Mouse (Mus musculus) thymus, postnatal 0 days (tissue): ENCODE measurements around the gene Wnt7b. TPM values are rescaled to one million over a fixed set of nuclear protein-coding genes. Genes with fewer than 3 reads are reported as not detected.

ENCODE experiments used
- DNase-seq: peaks from one replicate; pipeline ENCODE4 v3.0.0-alpha.2; 2015; ENCODE audit warnings: low spot score
- polyA plus RNA-seq: library from polyadenylated mRNA; unstranded; fragments of >200 nt; fragmentation: Nextera tagmentation; extraction: Ambion mirVana; gene quantifications from 2 replicates; pipeline ENCODE4 v1.2.1, GENCODE M21; 2015

Gene Wnt7b
- polyA plus RNA-seq = 0.73 and 1.3 TPM in 2 replicates

DNA sequence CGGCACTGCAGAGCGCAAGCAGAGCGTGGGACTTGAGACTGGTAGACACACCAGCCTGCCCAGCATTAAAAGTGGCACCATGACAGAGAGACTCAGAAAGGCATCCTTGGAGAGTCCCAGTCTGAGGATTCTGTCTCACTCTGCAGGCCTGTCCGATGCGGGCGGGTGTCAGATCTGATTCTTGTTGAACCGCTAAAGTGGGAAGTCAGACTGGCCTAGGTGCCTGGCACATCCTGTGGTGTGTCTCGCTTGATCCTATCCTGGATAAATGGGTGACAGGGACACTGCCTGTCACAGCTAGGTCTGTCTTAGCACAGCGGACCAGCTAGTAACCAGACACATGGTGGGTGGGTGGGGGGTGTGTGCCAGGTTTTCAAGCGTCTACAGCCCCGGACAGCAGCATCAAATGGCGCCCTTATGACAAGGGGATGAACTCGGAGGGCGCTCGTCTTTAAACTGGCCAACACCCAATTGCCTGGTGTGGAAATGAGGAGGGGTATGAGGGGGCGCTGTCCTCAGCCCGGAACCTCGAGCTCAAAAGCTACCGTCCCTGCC is at the start of gene Wnt7b:
Wnt7b (minus strand) TSS at position 118 of the 555 bp plus-strand sequence.
- no peak for DNase-seq

DNA sequence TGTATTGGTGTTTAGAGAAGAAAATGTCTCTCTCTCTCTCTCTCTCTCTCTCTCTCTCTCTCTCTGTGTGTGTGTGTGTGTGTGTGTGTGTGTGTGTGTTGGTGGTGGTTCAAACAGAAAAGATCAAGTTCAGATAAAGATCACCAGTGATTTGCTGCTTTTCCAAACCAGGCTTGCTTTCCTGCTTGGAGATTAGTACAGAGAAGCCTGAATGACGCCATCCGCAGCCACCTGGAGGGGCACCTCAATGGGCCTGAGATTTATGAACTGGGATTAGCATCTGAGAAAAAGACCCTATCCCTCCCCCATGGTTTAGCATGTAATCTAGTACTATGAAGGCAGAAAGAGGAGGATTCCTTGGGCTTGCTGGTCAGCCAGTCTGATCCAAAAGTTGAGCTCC is 49.3 kb upstream of the Wnt7b start:
- DNase-seq = no peak

DNA sequence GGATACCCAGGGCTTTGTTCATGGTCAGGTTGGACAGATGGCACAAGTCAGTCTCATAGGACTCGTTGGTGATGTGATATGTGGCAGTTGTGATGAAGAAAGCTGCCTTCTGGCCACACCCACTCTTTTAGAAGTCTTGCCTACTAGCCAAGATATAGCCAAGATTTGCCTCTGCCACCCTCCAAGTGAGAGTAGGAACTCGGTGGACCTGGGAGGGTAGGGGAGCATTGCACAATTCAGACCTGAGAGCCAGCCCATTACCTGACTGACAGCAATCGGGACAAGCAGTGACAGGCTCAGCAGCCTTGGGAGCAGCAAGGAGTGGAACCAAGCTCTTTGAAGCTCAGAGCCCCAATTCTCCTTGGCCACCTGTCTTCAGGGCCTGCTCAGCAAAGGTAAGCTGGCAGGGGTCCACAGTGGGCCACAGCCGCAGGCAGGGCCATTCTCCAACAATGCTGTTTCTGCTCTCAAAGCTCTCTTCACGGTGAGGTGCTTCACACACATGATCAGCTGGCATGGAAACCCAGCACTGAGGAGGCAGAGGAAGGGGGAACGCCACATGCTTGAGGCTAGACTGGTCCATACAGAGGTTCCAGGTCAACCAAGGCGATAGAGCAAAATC is 47.8 kb upstream of the Wnt7b start:
- no peak for DNase-seq

DNA sequence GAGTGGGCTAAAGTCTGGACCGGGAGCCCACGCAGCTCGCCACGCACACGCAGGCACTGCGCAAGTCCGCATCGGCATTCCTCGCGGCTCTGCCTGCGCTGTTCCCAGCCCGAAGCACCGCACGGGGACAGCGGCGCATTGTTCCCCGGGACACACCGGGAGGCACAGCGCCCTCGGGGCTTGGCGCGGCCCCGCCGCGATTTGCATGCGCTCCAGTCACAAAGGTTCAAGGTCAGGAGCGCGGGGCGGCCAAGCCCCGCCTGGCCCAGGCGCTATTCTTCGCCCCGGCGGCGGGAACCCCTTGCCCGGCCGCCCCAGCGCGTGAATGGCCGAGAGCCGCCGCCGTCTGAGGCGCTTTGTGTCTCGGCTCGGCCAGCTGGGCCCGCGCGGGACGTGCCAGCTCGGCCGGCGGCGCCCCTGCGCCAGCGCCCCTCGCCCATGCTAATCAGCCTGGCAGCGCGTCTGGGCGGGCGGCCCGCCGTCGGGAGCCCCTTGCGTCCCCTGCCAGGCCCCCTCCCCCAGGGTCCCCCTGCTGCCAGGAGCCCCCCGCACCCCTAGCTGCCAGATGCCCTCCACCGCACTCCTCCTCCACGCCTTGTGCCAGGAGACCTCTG is 43.5 kb upstream of the Wnt7b start:
- DNase-seq = no peak

DNA sequence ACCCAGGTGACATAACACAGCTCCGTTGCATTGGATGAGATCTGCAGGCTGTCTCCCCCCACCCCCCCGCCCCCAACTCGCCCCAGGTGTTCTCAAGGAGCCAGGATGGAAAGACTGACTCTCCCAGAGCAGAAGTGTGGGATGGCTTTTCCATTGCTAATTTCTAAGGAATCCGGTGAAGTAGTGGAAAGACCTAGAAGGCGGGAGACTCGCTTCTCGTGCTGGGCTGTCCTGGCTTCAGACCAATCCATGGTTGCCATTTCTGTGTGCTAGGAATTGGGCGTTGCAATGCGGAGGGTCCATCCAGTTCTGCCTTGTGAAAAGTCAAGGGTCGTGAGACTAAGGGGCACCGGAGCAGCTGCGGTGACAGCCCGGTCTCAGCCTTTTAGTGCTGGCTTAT is 39.9 kb upstream of the Wnt7b start:
- no peak for DNase-seq

DNA sequence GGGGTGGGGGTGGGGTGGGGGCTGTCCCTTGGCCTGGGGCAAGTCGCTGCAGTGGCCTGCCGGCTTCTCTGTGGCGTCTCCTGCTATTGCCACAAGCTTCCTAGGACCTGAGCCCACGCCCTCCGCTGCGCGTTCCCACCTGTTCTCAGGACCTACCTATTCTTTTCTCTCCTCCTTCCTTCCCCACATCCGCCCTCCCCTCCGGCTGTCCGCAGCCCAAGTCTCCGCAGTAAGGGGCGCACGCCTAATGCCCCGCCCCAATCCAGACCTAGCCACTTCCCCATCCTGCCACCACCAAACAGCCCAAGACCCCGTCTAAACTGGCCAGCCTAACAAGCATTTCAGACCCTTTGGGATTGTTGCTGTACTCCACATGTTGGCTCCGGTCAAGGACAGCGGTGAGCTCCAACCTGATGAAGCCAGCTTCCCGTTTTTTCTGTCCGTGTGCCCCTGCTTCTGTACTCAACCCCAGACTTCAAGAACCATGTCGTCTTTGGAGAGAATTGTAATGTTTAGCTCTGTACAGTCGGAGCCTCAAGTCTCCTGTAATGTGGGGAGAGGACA is 33.3 kb upstream of the Wnt7b start:
- no peak for DNase-seq

DNA sequence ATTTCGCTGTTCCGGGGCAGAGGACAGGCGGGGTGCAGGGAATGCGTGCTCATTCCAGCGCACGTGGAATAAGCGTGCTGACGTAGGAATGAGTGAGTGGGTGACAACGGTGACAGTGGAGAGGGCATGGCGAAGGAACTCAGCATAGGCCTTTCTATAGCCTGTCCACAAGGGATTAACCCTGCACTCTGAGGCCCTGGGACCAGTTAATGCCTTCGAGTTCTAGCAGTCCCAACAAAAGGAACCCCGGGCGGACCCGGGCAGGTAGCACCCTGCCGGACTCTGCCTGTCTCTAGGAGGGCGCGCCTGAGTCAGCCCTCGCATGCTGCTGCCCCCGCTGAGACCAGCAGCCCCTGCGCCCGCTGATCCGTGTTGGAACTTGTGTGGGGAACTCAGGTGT is 32.8 kb upstream of the Wnt7b start:
- DNase-seq = no peak

DNA sequence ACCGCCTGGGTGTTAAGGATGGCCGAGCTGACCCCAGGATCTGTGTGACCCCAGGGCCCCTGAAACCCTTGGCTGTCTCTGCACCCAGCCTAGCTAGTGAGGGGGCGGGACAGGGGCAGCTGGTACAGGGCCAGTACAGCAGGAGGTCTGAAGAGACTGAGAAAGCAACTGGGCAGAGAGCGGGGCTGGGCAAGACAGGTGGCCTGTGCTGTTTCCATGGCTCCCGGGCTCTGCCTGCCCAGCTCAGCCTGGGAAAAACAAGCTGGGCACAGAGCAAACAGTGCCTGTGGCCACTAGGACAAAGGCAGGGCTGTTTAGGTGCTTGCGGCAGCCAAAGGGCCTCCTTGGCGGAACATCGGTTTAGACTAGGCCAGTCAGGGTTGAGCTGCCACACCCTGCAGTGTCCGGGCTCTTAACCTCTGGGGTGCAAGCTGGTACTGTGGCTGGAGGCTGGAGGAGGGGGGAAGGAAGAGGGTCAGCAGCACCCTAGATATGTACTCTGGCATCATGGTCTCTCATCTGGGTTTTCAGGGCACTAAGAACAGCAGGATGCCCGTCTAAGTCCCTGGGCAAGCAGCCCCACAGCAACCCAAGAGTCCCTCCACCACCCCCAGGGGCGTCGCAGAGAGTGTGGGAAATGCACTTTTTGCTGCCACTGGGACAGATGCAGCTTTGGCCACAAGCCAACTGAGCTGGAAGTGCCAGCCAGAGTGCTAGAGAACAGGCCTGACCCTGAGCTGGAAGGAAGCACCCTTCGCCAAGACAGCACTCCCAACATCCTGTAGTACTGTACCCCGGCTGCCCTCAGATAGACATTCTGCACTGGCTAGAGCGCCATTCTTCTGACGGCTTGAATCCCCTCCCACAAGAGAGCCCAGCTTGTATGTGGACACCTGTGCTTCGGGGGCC is 31.3 kb upstream of the Wnt7b start:
- no peak for DNase-seq

DNA sequence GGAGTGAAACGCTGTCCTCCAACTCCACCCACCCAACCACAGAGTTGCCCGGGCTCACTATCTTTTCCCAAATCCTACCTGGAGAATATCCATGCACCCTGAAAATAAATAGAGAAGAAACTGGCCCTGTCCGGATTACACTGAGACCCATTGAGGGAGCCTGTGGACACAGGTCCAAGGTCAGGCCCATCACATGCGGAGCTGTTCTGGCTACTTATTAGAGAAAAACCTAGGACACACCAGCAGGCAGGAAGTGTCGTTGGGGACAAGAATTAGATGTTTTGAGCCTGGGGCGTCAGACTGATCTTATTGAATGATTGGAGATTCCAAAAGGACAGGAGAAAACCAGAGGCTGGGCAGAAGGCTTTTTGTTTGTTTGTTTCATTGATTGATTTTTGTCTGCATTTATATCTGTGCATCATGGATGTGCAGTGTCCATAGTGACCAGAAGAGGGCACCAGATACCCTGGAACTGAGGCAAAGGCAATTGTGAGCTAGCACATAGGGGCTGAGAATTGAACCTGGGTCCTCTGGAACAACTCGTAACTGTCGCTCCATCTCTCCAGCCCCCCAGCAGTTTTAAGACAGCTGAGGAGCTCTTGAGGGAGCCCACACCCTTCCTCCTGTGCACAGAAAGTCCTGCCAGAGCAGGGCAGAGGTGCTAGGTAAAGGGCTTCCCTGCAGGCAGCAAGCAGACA is 30.5 kb upstream of the Wnt7b start:
- peak; percentile 28 for DNase-seq

DNA sequence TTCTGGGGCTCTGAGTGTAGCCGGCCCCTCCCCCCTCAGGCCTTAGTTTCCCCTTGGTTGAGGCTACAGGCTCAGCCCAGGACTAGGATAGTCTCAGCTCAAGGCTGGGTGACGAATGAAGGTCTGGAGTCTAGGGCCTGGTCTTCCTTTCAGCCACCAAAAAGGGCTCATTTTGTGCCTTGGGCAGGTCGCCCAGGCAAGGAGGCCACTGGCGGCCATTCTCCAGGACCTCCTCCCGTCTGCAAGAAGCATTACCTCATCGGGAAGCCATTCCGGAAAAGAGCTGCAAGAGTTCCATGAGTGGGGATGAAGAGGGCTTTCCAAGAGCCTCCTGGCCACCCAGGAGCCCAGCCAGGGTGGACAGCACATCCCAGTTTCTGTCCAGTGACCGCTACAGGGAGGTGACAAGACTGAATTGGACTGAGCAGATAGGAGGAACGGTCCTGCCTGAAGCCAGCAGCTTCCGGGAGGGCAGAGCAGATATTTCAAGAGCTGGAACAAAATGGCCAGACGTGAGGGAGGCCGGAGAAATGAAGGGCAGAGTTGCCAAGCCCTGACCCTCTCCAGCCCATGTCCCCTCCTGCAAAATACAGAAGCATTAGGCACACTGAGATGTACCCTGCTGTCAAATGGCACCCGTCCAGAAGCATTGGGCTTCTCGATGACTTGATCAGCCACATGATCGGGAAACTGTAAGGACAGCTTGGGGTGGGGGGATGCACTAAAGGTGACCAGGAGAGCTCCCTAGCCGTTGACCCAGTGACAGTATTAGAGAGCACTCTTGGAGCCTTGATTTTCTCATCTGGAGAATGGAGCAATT is 29.6 kb upstream of the Wnt7b start:
- no peak for DNase-seq

DNA sequence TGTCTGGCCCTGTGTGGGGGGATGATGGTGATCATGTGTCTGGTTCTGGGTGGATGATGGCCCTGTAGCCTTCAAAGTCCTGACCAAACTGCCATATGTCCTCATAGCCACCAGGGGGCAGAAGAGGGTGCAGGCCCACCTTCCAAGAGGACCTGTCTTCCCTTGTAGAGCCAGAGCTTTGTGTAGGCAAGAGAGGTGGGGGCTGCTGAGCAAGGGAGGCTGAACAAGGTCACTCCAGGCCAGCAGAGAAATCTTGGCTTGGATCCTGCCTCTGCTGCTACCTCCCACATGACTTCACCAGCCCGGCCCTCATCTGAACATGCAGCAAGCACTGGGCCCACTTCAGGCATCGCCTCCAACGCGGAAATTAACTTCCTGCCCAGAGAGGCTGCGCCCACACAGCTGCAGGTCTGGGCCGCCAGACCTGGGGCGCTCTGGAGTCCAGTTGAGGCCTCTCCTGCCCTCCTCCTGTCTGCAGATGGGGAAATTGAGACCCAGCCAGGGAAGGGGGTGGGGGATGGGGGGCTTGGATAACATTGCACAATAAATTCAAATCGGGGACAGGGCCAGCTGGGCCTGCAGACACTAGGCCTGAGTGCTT is 28.4 kb upstream of the Wnt7b start:
- DNase-seq = peak; percentile 68

DNA sequence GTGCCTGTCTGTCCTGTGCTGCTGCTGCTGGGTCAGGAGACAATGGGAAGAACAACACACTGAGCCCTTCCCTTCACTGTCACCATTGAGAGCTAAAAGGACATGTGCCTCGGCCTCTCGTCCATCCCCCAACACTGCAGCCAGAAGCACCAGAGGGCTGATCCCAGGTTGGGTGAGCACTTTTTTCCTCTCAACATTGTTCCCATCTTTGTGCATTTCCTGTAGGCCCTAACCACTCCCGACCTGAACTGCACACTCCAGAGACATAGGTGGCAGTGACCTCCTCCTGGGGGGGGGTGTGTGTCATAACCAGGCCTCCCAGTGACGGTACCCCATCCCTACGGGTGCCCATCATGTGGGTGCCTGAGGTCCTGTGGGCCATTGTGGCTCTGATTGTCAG is 27.8 kb upstream of the Wnt7b start:
- no peak for DNase-seq

DNA sequence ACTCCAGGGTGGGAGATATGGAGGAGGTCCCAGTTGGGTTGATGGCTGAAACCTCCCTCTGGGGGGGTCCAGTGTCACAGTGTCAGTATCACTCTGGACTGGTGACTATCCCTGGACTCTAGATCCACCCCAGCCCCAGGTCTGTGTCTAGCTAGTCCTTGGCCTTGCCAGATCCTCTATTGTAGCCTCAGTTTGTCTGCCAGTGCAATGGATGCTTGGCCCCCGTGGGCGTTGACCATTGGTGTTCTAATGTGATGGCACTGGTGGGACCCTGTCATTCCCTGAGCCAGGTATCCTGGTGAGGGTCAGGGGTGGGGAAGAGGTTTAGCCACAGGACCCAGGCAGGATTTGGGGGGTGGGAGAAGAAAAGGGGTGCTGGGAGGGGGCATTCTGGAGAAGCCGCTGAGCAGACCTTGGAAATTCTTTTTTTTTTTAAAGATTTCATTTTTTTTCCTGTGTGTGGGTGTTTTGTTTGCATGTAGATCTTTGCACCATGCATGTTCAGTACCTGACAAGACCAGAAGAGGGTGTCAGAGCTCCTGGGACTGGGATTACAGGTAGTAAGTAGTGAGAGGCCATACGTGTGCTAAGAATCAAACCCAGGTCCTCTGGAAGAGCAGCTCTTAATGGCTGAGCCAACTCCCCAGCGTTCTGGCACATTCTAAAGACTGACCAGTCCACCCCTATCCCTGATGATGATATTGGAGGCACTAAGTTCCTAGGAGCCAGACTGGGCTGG is 27.2 kb upstream of the Wnt7b start:
- DNase-seq = no peak

DNA sequence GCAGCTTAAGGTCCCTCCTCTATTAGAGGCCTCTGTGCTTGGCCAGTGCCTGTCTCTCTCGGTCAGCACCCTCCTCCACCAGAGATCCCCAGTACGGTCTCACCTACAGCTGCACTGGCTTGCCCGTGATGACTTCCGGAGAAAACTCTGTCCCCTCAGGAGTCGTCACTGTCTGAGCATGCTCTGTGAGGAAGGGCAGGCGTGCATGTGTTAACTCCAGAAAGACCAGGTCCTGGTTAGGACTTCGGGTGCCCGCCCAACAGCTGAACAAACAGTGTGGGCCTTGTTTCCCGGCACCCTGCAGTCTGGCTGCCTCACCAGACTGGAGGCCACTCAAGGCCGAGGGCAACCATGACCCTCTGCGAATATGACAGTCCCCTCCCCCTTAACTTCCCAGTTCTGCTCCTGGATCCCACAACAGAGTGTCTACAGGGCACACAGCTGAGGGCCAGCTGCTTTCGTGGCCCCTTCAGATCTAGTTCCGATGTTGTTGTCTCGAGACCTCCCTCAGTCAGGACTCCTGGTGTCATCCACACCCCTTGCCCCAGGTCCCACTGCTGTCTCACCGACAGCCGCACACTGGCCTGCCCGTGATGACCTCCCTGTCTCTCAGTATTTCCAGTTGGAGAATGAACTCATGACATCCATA is 23.8 kb upstream of the Wnt7b start:
- no peak for DNase-seq

DNA sequence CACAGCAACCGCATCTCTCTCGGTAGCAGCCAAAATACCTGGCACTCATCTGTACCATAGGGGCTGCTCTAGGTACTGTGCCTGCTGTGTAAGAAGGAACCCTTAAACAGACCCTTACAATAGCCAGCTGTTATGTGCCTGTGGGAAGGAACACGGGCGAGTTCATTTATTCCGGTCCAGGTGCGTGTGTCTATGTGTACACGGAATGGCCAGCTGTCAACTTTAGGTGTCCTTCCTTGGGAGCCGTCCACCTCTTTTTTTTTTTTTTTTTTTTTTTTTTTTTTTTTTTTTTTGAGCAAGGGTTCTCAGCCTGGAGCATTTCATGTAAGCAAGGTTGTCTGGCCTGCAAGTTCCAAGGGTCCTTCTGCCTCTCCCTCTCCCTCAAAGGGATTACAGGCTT is 22.7 kb upstream of the Wnt7b start:
- no peak for DNase-seq

DNA sequence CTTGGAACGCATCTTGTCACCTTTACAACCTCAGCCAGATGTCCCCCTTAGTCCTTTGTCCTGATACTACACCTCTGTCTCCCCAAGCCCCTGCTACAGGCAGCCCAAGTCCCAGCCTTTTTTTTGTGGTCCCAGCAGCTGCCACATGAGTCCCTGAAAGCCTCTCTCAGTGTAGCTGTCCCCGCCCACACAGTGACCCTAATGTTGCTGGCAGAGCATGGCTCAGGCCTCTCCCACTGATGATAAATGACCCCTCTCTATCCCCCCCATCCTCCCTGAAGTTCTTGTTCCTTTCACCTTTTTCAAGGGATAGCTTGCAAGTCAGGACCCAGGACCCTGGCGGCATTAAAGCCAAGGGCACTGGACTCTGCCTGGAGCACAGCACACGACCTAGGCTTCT is 22.2 kb upstream of the Wnt7b start:
- DNase-seq = no peak

DNA sequence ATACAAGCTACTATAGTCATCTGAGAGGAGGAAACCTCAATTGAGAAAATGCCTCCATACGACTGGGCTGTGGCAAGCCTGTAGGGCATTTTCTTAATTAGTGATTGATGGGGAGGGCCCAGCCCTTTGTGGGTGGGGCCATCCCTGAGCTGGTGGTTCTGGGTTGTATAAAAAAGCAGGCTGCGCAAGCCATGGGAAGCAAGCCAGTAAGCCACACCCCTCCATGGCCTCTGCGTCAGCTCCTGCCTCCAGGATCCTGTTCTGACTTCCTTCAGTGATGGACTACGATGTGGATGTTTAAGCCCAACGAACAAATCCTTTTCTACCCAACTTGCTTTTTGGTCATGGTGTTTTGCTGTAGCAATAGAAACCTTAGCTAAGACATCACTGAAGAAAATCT is 21.1 kb upstream of the Wnt7b start:
- DNase-seq = no peak

DNA sequence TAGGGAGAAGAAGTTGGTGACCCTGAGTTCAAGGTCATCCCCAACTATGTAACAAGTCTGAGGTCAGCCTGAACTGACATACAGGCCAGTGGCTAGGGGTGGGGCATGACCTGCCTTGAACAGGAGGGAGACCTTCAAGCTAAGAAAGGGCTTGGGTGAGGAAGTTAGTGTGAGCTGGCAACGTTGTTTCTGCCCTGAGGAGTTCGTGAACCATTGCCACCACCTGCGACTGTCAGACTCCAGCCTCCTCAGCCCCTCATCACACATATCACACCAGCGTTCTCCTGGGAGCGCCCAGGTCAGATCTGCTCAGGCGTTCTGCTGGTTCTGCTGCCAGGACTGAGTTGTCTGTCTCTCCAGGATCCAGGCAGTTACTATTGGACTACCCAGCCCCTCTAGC is 20.5 kb upstream of the Wnt7b start:
- no peak for DNase-seq

DNA sequence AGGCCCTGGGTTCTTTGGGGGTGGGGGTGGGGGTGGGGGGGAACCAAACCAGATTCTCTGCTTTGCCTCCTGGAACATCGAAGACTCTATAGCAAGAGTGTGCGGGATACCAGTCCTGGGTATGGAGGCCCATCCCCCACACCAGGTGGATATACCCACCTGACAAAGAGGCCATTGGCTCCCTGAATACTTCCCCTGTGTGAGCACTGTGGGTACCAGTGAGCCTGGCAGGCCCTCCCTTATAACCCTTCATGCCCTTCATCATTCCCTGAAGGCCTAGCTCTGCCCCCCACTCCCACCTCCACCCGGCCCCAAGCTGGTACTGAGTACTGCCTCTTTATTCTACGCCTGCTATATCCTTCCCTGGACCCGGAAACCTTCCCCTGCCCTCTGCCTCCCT is 19.7 kb upstream of the Wnt7b start:
- no peak for DNase-seq
